Mouse (Mus musculus): ENCODE measurements around the gene Mical3.

The Mical3 gene

DNA sequence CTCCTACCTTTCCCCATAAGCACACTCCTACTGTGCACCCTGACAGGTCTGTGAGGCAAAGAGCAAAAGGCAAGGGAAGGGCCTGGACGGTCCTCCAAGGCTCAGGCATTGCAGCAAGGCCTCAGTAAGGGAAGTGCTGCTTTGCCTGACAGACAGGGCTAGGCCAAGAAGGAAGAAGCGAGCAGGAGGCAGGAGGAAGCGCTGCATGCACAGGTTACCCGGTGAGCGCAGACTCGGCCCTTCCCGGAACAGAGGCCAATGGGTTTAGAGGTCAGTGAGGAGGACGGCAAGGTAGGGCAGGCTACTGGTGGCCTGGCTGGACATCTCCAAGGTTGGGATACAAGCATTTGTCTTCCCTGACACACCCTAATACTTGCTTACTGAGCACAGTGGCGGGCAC is 44.6 kb downstream of the Mical3 start:
- DNase-seq (ENCODE audit: low read depth, low spot score): no peak

GRCm38 (mm10) chr6:121084050-121084480 is 46.7 kb downstream of the Mical3 start:
- no peak for DNase-seq (ENCODE audit: low read depth, low spot score)

- no peak for DNase-seq (ENCODE audit: low read depth, low spot score)
These were observed 48.7 kb downstream of the Mical3 start for GRCm38 (mm10) chr6:121082094-121082473.

DNA sequence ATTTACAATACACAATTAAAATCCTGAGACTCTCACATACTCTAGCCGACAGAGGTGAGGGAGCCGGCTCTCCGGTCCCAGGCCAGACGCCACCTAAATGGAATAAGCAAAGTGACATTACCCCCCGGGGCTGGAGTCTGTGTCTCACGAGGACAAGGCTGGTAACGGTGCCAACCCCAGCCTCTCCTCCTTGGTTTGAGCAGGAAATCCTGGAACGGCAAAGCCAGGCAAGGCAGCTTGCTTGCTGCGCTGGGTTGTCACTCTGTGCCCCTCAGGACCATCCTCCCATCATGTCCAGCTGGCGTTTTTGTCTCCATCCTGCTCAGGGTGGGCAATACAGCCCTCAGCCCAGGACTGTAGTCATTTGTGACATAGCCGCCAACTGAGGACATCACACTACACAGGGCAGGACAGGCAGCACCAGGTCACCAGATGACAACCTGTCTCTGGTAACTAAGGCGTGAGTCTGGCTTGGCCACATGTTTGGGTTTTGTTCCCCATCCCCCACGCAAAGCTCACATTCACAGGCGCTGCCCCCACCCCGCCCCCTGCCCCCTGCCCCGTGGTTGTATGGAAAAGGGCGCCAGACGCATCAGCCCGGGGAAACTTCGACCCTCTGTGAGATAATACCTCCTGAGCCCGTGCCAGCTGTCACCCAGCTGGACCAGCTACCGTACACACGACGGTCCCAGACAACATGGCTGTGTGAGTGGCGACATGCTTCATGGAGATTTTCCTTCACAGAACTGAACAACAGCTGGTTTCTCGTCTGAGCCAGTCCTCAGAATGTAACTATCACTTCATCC is 49.3 kb downstream of the Mical3 start:
- DNase-seq (ENCODE audit: low read depth, low spot score): no peak

DNA sequence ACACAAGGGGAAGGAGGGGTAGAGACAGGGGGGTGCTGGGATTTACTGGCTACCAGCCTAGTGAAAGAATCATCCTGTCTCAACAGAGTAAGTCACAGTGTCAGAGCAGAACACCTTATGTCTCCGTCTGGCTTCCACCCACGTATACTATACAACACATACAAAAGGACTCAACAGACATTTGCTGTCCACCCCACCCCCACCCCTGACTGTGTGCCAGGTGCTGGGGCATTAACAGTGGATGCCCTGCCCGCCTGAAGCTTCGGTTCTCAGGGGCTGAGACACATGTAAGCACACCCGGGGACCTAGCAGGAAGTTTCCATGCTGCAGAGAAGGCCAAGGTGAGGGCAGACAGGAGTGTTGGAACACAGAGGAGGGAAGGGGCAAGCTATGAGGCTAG is 52.6 kb downstream of the Mical3 start:
- DNase-seq (ENCODE audit: low read depth, low spot score): no peak

DNA sequence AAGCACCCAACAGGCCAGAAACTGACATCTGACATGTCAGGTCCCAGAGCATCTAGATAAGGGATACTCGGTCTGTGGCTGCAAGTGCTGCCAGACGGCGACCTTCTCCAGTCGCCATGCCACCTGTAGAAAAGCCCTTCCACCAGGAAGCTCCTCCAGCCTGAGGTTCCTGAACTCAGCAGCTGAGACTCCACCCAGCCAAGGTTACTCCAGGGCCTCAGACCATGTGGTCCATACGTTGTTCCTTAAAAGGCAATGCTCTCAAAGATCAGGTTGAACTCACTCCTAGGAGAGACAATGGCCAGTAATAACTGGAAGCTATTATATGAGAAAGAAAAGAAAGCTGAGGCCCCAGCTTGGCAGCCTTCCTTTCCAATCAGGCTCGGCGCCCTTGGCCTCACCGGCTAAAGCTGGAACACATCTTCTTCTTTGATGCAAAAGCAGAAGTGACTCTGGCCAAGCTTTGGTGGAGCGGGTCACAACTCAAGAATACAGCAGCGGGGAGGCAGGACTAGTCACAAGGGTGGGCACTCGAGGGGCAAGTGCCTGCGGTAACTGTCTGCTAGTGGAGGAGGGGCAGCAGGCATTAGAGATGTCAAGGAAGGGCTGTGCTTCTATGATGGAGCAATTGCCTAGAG is 53.8 kb downstream of the Mical3 start:
- no peak for DNase-seq (ENCODE audit: low read depth, low spot score)

GRCm38 (mm10) chr6:121075763-121076162 is 55.0 kb downstream of the Mical3 start:
- DNase-seq (ENCODE audit: low read depth, low spot score): no peak

DNA sequence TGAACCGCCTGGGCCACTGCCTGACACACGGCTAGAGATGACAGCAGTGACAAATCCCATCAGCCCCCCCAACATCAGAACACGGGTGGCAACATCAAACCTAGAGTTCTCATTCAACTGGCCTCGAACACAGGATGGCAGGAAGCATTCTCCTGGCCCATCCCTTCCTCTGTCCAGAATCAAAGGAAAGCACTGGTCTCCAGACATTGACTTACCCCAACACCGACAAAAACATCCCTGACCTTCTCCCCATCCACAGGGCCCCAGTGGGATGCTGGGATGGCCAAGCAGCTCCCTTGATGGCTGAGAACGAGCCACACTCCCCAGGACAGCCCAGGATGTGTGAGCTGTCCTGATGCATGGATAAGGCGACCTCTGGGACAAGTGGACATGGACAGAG is 57.5 kb downstream of the Mical3 start:
- DNase-seq (ENCODE audit: low read depth, low spot score): no peak

DNA sequence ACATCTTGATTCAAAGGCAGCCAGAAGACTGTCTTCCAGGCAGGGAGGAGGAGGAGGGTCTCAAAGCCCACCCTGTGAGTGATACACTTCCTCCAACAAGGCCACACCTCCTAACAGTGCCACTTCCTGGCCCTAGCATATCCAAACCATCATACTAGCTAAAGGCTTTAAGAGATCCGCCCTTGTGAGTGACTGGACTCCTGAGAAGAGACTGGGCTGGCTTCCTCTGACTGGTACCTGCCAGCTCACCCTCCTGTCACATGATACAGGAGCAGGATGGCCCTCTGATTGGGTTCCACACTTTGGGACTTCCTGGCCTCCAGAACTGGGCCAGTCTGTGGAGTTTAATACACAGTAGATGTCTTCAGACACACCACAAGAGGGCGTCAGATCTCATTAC is 58.2 kb downstream of the Mical3 start:
- no peak for DNase-seq (ENCODE audit: low read depth, low spot score)

DNA sequence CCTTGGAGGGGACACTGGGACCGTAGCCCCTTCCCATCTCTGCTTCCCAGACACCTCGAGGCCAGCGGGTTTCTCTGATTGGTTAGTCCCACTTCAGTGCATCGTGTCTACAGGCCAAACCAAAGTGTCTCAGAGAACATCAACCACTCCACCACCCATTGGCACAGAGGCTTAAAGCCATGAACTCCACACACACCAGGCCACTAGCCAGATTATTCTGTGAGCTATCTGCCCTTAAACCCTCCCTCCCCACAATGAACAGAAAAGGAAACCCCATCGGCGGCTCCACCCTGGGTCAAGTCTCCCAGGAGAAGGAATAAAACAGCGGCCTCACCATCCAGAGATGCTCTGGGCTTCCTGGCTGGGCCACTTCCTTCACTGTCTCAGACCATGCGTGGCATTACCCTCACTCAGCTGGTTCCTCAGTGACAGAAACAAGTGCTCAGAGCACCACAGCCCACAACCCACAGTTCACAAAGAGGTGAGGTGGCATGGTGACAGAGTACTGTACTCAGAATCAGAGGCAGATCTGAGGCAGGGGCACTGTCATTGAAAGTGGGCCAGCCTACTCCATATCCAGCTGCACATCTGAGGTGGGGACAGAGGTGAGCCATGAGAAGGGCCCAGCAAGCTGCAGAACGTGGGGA is 60.1 kb downstream of the Mical3 start:
- peak; percentile 26 for DNase-seq (ENCODE audit: low read depth, low spot score)

- DNase-seq (ENCODE audit: low read depth, low spot score): no peak
These were observed 61.6 kb downstream of the Mical3 start for GRCm38 (mm10) chr6:121069156-121069555.

DNA sequence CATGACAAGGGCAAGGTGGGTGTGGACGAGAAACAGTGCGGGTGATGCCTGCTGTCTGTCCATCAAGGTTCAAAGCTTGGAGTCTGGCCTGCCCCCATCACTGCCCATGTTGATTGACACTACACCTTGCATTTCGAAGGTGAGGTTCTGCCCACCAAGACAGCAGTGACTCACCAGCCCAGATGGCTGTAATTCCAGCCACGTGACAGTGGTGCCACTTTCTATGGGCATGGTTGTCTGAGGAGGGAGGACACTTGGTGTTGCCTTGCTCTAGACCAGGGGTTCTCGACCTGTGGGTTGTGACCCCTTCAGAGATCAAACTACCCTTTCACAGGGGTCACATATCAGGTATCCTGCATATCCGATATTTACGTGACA is 62.7 kb downstream of the Mical3 start:
- DNase-seq (ENCODE audit: low read depth, low spot score): no peak

DNA sequence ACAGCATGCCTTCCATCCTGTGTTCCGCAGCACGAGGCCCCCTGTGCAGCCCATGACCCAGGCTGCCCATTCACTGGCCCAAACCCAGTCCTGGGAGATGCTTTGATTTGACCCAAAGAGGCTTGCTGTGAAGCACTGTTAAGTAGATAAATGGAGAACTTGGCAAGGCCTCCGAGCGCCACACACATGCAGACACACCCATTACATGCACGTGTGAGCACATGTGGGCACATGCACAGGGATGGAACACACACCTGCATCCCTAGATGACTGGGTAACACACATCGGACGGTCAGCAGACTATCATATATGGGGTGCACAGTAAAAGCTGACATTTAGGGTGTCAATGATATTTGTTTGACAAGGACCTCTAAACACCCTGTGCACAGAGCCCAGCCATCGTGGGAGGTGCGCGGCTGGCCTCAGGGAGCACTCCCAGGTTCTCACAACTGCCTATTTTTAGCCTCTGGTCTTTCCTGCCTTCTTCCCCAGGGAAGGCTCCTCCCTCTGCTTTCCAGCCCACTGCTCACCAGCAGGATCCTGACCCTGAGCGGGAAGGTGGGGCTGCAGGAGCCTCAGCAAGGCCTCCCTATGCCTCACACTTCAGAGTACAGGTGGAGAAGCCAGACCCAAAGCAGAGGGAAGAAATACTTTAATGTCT is 63.2 kb downstream of the Mical3 start:
- DNase-seq (ENCODE audit: low read depth, low spot score): no peak

DNA sequence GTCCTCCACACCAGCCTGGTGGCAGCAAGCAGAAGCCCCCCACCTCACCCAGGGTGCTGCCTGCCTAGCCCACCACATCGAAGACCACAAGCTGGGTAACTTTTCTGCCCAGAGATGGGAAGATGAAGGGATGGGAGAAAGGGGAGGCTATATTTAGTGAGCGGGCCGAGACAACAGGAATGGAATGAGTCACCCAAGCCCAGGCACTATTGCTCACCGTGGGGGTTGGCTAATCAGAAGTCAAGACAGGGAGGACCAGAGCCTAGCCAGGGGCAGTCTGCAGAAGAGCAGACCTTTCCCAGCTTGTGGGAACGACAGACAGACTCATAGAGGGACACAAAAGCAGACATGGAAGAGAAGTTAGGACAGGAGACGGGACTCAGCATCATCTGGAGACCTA is 64.0 kb downstream of the Mical3 start:
- no peak for DNase-seq (ENCODE audit: low read depth, low spot score)

DNA sequence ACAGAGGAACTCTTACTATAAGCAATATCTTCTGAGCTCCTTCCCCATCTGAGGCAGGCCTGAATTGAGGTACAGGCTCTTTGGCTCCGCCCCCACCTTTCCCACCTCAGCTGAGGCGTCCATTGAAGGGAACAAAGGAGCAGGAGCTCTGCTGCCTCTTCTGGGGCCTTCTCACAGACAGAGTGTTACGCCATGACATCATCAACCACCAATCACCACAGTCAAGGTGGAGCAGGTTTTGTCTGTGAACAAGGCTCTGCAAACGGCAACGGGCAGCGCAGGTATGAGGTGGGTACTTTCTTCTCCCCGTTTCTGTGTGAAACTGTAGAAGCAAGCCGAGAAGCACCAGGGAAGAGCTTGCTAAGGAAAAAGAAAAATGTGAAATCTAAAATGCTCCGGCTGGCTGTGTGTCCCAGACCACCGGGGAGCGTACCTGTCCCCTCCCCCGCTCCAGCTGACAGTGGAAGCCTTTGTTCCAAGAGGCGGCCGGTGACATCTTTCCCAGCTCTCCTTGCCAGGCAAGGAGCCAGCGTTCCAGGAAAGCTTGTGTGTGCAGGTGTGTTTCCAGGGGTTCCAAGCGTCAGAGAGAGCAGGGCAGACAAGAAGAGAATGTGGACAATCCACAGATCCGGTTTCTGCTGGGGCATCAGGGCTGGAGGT is 66.3 kb downstream of the Mical3 start:
- no peak for DNase-seq (ENCODE audit: low read depth, low spot score)

DNA sequence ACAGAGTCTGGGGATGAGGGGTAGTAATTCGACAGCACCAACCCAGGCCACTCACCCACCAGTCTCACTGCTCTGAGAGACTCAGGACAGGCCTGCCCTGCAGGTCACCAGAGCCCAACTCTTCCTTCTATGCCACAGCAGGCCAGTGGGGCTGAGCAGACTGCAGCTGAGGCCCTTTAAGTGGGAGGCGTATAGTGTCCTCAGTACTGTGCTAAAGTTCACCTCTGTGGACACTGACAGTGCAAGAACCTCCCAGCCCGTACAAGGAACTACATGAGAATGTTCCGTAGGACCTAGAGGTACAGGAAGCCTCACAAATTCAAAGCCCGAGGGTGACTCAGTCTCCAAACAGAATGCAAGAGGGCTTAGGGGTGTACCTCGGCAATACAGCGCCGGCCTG is 67.0 kb downstream of the Mical3 start:
- no peak for DNase-seq (ENCODE audit: low read depth, low spot score)

GRCm38 (mm10) chr6:121062891-121063408 is 67.8 kb downstream of the Mical3 start:
- DNase-seq (ENCODE audit: low read depth, low spot score): peak; percentile 65

DNA sequence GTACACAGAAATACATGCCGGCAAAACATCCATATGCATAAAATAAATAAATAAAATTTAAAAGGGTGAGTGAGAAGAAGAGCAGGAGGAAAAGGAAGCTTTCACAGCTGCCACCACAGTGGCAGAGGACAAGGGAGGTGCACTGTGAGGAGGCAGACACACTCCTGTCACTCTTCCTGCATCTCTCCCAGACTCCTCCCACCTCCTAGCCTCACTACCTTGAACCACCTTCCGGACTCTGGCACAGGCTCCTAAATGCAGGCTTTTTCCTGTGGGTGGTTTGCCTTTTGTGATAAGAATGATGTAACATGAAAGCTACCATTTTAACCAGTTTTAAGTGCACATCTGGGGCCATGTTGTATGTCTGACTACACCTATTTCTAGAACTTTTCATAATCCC is 72.8 kb downstream of the Mical3 start:
- DNase-seq (ENCODE audit: low read depth, low spot score): peak; percentile 43

DNA sequence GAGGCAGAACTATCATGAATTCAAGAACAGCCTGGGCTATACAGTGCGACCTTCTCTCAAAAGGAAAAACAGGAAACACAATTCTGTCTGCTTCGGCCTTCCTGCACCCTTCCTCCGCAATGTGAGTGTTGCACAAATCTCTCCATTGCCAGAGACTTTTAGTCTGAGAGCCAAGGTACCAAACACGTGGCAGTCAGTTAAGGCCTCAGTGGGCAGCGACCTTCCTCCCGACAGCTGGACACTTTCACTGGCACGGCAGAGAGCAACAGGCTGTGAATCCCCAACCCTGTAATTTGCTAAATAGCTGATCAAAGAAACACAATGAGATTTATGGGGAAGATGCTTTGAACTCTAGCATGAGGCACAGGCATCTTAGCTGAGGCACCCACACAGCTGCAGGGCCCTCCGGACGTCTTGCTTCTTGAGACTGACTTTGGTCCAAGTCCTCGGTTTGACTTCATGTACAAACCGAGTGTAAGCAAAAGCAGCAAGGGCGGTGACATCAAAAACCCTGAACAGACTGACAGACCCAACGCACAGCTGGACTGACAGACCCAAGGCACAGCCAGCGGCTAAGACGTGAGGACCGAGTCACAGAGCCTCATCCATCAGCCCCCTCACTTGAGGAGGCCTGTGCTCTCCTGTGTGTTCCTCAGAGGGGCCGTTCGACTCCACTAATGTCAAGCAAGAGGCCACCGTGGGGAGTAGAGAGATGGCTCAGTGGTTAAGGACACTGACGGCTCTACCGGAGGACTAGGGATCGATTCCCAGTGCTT is 73.4 kb downstream of the Mical3 start:
- DNase-seq (ENCODE audit: low read depth, low spot score): no peak

GRCm38 (mm10) chr6:121055496-121055895 is 75.3 kb downstream of the Mical3 start:
- no peak for DNase-seq (ENCODE audit: low read depth, low spot score)

DNA sequence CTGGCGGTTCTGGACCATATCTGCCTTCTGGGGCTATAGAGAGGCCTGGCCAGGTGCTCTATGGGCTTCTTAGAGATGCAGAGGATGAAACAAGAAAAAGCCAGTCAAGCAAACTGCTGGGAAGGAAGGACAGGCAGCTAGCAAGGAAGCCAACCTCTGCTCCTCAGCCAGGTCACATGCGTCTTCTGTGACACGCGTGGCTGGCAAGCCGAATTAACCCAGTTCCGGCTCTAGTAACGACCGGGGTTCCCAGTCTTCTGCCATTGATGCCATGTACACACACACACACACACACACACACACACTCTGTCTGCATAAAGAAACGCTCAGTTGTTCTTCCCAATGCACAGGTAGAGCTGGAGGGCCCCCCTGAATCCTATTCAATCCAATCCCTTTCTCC is 75.9 kb downstream of the Mical3 start:
- DNase-seq (ENCODE audit: low read depth, low spot score): no peak

Data from CD4-positive helper T cell, adult 2 months (primary cell).